Mouse (Mus musculus): ENCODE measurements around the gene Usp47. TPM values are rescaled to one million over a fixed set of nuclear protein-coding genes. Genes with fewer than 3 reads are reported as not detected.

Gene Usp47
- 10 to 100 TPM; 63.3 to 67.4 TPM for total RNA-seq (2021)

DNA sequence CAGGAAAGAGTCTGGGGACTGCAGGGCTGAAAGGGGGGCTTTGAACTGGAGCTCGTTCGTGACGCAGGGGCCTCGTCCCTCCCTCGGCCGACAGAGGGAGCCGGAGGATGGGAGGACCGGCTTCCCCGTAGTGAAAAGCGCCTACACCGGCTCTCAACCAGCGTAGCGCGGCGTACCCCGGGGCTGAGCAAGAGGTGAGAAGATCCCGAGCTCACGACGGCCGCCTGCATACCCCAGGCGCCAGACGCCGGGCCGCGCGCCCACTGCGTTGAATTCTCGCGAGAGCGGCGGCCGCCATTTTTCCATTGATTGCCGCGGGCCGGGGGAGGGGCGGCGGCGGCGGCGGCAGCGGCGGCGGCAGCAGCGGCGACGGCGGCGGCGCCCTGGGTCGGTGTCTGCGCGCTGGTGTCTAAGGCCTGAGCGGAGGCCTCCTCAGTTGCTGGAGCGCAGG, at the start of gene Usp47:
Gene Usp47 (plus strand): TSS at position 355 of the 451 bp plus-strand sequence.
- peak; percentile 86 to 89 for DNase-seq (ENCODE audit: low spot score in 2 of 2)
- intact Hi-C loops (cut with DNase I): no loop called here

DNA sequence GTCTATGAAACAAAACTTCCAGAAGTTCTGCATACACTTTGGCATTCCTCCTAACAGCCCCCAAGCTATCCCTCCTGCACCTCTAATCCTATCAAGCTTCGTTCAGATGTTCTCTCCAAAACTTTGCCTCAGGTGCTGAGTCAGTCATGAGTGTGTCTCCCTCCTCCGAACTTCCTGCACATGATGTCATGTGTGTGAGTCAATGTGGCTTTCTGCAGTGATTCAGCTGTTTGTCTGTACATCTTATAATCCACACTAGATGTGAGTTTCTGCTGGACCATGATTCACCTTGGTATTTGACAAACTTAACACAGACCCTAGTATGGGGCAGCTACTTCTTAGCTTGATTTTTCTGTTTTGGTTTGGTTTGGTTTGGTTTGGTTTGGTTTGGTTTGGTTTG, 46.9 kb upstream of the Usp47 start:
- DNase-seq (ENCODE audit: low spot score in 2 of 2): no peak
- intact Hi-C loops (cut with DNase I): no loop called here

DNA sequence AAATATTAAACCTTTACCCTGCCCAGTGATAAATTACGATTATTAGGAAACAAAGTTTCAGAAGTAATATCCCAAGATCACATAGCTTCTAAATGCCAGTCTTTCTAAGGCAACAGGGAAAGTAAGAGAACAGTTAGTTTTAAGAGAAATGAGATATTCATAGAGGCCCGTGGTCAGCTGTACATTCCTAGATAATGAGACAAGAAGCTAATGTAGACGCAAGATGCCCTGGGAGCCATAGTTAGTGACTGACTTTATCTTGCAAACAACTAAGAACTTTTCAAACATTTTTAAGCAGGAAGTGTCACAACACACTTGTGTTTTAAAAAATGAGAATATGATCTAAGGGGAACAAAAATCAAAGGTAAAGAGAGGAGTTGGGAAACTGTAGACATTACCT, 45.4 kb upstream of the Usp47 start:
- intact Hi-C loops (cut with DNase I): no loop called here
- DNase-seq (ENCODE audit: low spot score in 2 of 2): no peak

DNA sequence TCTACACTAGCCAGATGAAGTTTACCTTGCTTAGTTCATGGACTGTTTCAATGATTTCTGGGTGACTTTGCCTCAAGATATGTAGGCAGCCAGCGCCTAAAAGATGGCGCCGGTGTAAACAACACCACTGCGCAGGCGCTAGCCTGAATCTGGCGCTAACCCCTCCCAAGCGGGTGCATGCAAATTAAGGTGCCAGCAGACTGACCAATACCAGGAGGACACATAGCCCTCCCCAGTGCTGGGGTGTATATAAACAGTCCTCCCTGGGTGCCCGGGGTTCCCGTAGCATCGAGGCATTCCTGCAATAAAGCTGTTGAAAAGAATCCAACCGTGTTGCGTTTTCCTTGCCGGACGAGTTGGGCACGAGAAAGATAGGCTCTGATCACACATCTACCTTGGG, 41.0 kb upstream of the Usp47 start:
- DNase-seq (ENCODE audit: low spot score in 2 of 2): no peak
- intact Hi-C loops (cut with DNase I): no loop called here

DNA sequence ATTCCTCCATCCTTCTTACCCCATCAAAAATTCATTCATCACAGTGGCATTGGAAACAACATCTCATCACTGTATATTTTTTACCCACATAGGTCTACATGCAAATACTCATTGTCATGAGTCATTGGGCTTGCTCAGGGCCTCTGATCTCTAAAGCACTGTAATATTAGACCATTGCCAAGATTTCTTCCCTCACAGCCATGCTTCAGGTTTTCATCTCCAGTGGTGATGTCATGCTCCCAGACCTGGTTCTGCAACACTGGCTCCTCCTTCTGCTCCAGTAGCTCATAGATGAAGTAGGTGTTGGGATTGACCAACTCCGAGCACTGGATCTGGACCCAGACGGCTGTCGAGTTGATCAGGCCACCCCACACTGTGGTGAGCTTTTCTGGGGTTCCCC, 38.8 kb upstream of the Usp47 start:
- no peak for DNase-seq (ENCODE audit: low spot score in 2 of 2)
- intact Hi-C loops (cut with DNase I): no loop called here

DNA sequence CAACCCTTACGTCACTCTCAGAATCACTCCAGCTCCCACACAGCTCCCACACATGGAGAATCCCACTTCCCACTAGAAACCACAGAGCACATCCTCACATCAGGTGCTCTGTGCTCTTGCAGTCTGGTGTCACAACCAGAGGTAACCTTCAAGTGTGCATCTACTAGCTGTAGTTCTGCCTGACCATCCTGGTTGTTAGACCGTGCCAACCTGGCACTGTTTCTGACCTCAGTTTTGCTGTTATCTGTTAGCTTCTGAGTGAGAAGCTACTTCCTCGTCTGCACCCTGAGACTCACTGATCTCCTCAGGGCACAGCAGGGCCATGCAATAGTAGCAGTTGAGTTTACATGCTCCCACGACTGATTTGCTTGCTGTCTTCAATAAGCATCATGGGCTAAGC, 38.0 kb upstream of the Usp47 start:
- no peak for DNase-seq (ENCODE audit: low spot score in 2 of 2)
- intact Hi-C loops (cut with DNase I): no loop called here

DNA sequence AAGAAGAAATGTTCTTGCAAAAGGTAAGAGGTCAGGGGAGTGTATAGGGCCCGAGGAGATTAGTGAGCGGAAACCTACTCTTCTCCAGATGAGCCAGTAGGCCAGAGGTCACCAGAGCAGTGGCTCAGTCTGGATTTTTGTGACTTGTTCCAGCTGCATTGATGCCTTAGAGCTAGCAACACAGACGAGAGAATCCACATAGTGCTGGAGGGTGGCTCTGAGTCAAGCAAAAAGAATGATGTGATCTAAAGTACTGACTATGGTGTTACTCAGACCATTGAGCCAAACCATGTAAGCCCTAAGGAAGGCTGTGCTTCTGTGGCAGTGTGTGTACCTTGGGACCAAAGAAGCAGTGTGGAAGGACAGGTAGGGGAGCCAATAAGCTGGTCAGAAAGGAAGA, 36.4 kb upstream of the Usp47 start:
- intact Hi-C loops (cut with DNase I): no loop called here
- no peak for DNase-seq (ENCODE audit: low spot score in 2 of 2)

DNA sequence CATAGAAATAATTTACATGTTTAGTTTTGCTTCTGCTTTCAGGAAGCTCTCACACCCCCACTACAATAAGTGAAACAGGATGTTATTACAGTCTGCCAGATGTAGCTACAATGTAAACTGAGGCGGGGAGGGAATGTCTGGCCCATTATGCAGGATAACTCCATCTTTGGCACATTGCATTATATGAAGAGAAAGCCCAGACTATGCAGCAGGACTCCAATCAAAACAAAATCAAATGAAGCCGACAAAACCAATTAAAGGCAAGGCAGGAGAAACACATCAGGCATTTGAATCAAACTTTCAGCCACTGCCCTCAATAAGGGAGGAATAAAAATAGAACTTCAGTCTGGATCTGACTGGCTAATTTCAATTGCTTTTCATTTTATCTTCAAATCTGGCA, 25.9 kb upstream of the Usp47 start:
- intact Hi-C loops (cut with DNase I): no loop called here

DNA sequence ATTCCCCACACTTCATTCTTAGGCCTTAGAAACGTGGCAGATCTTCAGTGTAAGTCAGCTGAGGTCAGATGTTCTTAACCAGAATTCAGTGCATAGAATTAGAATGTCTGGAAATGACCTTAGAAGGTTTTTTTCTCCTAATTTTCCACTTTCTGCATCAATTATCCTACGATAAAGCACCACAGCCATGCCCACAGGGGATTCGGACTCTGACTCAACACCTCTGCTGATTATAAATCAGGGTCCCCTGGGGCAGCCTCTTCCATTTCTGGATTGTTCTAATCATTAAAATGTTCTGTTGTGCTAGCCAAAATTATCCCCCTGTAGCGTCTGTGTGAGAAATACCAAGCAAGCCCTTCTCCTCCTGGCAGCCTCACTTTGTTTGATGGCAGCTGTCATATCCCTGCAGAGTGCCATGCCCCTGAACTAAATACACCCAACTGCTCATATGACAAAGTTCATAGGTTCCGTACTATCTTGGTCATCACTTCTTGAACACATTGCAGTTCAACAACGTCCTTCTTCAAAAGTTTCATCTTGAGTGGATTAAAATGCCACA, 24.8 kb upstream of the Usp47 start:
- no peak for DNase-seq (ENCODE audit: low spot score in 2 of 2)
- intact Hi-C loops (cut with DNase I): no loop called here

More for the DNA sequence above, 25.9 kb upstream of the Usp47 start:
- DNase-seq (ENCODE audit: low spot score in 2 of 2): no peak

DNA sequence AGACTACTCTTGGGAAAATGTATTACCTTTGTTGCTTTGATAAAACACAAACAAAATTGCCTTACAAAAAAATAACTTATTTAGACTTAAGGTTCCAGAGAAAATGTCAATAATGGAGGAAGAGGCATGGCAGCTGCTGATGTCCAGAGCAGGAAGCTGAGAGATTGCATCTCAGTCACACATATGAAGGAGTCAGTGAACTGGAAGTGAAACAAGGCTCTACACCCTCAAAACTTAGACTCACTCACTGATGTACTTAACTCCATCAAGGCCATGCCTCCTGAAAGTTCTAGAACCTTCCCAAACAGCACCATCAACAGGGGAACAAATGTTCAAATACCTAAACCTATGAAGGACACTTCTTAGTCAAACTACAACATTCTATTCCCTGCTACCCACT, 23.9 kb upstream of the Usp47 start:
- intact Hi-C loops (cut with DNase I): no loop called here

DNA sequence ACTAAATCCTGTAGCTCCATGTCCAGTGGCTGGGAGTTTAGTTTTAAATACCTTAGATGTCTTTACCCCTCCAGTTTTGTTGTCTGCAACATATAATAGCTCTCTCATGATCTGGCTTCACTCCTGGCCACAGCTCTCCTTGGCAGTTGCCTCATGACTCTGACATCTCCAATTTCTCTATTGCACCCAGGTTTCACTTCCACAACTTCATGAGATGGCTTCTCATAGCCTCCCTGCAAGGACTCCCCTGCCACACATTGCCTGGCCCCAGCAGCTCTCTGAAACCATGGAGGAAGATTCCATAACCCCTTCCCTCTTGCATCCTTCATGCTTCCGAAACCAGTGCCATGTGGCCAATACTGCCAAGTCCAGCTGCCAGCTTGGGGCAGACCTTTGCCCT, 23.1 kb upstream of the Usp47 start:
- no peak for DNase-seq (ENCODE audit: low spot score in 2 of 2)
- intact Hi-C loops (cut with DNase I): no loop called here

More for the DNA sequence above, 23.9 kb upstream of the Usp47 start:
- DNase-seq (ENCODE audit: low spot score in 2 of 2): no peak

DNA sequence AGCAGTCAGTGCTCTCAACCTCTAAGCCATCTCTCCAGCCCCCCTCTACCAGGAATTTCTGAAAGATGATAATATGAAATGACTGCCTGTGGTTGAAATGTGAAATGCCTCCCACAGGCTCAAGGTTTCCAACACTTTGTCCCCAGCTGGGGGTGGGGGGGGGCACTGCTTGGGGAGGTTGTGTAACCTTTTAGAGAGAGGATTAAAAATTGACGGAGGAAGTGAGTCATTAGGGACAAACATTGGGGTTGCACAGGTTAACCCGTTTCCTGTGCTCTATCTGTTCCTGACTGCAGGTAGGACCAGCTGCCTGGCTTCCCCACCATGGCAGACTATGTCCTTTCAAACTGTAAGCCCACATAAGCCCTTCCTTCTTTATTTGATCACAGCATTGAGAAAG, 12.8 kb upstream of the Usp47 start:
- intact Hi-C loops (cut with DNase I): no loop called here
- DNase-seq (ENCODE audit: low spot score in 2 of 2): no peak

DNA sequence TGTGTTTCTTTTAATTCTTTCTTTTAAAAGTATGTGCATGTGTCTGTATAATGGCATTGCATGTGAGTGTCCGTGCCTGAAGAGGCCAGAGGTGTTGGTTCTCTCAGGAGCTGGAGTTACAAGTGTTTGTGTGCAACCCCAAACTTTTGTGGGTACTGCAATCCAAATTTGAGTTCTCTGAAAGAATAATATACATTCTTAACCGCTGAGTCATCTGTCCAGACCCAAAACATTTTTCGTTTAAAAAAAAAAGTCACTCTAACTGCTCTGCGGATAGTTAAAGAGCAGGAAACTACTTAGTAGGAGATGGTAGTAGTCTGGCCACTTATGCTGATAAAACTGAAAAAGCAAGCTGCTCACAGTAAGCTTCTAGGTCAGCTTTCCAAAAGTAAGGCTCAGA, 12.3 kb upstream of the Usp47 start:
- no peak for DNase-seq (ENCODE audit: low spot score in 2 of 2)
- intact Hi-C loops (cut with DNase I): no loop called here

DNA sequence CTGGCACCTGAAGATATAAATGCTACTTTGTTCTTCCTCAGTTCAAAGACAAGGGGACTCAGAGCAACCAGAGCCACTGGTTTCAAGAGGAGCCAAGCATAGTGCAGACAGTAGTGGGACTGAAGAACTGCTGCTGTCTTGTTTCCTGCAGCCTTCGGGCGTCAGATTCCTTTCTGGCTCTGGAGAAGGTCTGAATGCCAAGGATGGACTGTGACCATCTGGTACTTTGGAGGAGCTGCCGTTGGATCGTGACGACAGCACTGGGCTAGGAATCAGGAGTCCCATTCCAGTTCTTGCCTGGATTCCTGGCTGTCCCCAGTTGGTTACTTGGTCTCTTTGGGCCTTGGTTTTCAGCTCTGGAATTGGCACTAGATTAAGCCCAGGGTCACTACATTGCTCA, 11.2 kb upstream of the Usp47 start:
- peak; percentile 10 to 24 for DNase-seq (ENCODE audit: low spot score in 2 of 2)
- intact Hi-C loops (cut with DNase I): no loop called here

DNA sequence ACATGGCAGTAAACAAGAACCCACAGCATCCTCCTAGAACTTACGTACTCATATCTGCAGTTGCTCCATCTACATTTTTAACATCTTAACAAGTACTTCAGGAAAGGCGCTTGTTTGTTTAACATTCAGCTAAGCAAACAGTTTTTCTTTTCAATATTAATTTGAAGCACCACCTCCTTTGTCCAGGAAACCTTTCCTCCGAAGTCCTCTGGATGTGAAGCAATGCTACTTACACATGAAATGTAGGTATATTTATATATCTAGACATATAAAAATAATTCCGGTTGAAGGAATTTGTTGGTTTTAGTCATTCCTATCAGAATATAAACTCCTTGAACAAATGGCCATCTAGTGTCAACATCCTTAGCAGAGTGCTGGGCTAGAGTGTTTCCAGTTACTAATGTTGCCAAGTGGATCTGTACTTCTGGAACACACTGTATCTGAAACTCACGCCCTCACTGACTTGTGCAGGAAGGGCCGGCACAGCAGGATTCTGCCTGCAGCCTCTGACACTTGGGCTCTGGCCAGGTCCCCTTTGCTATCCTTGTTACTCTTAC, 10.6 kb upstream of the Usp47 start:
- intact Hi-C loops (cut with DNase I): no loop called here

DNA sequence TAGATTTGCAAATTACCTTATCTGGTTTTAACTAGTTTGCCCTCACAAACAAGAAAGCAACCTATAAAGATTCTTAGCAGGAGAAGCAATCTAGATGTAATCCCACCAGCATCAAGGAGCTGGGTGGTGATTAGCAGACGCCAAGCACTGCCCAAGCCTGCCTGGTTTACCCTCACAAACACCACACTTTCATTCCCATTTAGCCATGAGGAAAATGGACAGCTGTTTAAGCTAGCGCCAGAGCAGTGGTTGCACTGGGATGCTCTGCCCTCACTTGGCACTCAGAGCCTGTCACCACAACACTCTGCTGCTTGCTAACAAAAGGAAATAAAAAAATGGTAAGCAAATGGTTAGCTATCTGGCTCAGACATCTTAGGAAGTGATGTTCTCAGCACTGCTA, 9.2 kb upstream of the Usp47 start:
- intact Hi-C loops (cut with DNase I): no loop called here
- no peak for DNase-seq (ENCODE audit: low spot score in 2 of 2)

More for the DNA sequence above, 10.6 kb upstream of the Usp47 start:
- no peak for DNase-seq (ENCODE audit: low spot score in 2 of 2)

DNA sequence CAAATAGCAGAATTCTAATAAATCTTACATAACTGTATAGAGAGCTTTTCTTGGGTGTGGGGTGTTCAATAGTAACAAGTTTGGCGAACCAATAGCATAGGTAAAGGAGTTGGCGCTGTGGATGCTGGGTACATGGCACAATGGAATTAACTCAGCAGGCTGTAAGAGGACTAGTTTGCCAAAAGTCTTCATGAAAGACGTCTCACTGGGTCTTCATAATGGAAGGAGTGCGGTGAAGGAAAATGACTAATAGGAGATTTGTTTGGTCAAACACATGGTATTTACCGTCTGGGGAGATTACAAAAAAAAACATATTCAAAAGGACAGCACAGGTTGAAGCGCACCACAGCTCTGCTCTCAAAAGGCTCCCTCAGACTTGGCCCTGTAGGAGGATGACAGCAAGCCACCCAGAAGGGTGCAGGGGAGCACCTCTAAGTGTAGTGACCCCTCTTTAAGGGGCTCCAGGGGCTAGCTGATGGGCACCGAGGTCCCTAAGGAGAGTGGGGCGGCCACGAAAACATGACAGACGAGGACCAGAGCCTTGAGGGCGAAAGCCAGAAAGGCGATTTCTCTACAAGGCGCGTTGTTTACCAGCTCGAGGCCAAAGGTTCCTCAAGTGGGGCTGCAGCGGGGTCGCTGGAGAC, 676 bp upstream of the Usp47 start:
- intact Hi-C loops (cut with DNase I): no loop called here
- no peak for DNase-seq (ENCODE audit: low spot score in 2 of 2)

DNA sequence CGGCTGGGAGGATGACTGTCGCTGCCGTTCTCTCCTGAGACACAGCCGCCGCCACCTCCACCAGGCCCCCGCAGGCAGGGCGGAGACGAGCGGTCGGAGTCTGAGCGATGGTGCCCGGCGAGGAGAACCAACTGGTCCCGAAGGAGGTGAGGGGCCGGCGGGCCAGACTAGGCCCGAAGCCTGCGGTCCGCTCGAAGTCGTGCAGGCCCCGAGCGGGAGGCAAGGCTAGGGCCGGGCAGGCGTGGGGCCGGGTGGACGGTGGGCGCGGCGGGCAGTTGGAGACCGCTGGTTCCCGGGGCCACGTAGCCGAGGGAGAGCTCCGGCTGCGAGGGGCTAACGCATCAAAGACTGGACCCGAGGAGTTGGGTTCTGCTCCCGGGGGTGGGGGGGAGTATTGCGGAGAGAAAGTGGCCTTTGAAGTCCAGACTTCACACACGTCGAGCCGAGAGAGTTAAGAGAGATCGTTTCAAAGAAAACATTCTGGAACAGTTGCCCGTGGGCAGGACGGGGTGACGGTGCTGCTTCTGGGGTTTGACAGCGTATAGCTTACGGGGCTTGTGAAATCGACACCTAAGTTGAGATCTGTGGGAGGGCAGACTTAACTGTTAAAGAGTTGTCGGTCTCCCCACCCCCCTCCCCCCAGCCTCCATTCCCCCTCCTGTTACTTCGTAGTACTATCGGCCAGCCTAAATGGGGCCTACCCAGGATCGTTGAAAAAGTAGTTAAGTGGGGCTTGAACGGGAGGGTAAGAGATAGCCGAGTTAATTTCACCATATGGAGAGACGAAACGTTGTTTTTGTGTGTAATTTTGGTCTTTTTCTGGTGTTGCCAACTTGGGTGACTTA, 519 bp downstream of the Usp47 start:
- DNase-seq (ENCODE audit: low spot score in 2 of 2): no peak
- intact Hi-C loops (cut with DNase I): no loop called here

DNA sequence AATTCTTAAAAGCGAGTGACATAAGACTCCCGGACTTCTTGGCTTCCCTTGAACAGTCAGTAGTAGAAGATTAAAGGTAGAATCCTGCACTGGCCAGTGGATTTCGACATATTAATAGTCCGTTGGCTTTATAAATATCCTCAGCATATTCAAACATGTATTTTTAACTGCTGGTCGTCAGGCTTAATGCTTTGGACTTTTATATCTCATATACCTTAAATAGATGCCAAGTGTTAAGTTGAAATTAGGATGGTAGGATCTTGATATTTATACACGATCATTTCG, 1.1 kb downstream of the Usp47 start:
- no peak for DNase-seq (ENCODE audit: low spot score in 2 of 2)
- intact Hi-C loops (cut with DNase I): no loop called here

DNA sequence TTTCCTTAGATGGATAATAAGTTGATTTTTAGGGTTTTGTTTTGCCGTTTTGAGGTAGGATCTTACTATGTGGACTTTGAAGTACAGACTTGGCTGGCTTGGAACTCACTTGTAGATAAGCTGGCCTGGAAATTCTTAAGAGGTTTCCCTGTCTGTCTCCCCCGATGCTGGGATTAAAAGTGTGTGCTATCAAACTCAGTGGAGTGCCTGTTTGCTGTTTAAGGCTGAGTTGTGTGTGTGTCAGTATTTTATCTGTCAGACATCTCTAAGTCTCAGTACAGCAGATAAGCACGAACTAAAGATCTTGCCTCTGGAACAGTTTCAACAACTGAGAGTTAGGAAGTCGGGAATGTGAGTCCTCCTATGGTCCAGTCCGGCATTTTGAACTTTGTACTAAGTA, 1.6 kb downstream of the Usp47 start:
- intact Hi-C loops (cut with DNase I): no loop called here
- DNase-seq (ENCODE audit: low spot score in 2 of 2): no peak

DNA sequence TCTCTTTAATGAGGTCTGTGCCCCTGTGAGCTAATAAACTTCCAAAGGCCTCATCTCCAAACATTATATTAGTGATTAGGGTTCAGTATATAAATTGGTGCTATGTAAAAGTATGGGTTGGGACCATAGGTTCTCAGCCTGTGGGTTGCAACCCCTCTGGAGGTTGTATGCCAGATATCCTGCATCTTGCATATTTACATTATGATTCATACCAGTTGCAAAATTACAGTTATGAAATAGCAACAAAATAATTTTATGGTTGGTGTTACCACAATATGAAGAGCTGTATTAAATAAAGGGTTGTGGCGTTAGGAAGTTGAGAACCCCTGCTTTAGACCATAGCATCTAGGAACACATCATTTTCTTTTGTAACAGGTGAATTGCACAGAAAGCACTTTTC, 7.3 kb downstream of the Usp47 start:
- no peak for DNase-seq (ENCODE audit: low spot score in 2 of 2)
- intact Hi-C loops (cut with DNase I): loop anchor here (5.0 kb wide), 1 partner anchor 52 kb away; no protein-coding TSS in a partner anchor

All from left cerebral cortex, postnatal 36 days (tissue).